Mouse (Mus musculus): Measurements from ENCODE around the gene Trpm3. TPM values are rescaled to one million over a fixed set of nuclear protein-coding genes. Genes with fewer than 3 reads are reported as not detected.

The Trpm3 gene
- total RNA-seq, 2 experiments from 2014 or later: 38.9 to 40.3 TPM

DNA sequence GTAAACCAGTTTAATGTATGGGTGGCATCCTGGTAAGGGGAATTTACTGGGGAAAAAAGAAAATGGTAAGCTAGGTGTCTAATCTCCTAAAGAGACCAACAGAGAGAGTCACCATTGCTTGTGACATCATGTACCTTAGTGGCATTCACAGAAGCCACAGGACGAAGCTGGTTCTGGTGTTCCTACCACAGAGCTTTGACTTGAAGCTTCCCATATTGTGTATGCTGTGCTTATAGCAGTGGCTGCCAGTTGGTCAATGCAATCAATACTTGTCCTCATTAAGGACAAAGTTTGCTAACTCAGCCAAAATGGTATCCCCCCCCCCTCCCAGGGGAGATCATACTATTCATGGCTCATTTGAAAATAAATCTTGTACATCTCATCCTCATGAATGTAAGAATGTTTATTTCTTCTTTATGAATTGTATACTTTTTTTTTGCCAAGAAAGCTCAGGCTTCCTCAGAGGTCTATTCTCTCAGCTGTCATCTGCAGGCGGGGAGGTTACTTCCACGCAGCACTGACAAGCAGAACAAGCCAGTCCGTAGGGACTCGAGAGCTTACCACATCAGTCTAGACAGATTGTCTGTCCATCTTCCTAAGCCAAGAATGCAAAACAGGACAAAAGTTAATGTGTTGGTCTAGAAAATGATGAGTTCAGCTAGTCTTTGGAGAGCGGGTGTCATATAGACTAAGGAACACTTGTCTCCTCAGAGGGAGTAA lies 404.3 kb downstream of the Trpm3 start:
- no peak for DNase-seq (ENCODE audit: extremely low spot score in 1 of 2, low spot score in 2 of 2)
- intact Hi-C loops (cut with DNase I): no loop called here
- Histone ChIP-seq H3K27ac (no peak overlapping the region), H3K4me3 (no peak overlapping the region)
- no peak for TF ChIP-seq CTCF (IDR thresholded peaks at IDR 0.05)

DNA sequence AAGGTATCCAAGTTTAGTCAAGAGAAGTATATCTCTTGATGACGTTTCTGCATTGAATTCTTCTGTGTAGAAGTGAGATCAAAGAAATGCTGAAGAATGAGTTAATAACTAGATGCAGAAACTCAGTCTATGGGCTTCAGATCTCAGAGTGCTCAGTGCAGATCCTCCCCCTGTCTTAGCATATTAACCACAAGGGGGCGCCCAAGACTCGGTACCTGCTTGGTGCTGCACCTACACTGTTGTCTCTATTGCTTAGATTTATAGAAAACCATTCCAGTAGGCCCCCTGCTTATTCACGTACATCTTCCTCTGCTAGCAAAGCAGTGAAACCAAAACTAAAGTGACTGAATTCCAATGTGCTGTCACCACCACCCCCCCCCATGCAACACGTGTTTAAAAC lies 413.3 kb downstream of the Trpm3 start:
- Histone ChIP-seq H3K27ac (no peak overlapping the region), H3K4me3 (no peak overlapping the region)
- intact Hi-C loops (cut with DNase I): loop anchor here (1.0 to 5.0 kb wide), 5 partner anchors 79 to 332 kb away; no protein-coding TSS in a partner anchor
- DNase-seq (ENCODE audit: extremely low spot score in 1 of 2, low spot score in 2 of 2): peak; percentile 65 to 75
- peak; percentile 68 for TF ChIP-seq CTCF (IDR thresholded peaks at IDR 0.05)

DNA sequence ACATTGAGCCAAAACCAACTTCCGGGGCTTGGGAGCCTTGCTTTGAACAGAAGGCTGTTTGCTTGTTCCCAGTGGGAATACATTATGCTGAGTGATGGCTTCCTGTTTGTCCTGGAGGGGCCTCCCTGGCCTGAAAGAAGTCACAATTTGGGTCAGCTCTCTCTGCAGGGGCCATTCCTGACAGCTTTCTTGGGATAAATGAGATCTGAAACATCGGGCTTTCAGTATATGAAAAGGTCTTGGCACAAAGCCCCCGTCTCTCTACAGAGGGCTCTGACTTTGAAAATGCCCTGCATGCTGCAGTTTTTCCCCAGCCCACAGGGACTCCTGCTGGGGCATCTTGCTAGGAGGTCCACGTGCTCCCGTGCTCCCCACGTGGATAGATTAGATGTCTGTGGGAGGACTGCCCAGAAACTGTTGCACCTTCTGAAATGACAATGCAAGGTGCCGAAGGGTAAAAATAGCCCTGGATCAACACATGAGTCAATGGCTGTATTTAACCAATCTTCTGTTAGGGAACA lies 415.6 kb downstream of the Trpm3 start:
- Histone ChIP-seq H3K4me3 (peak overlapping the region; percentile 9; the same call in 1 of the 2 replicates), H3K27ac (peak overlapping the region; percentile 21)
- no peak; the same call in none of the 2 replicates for TF ChIP-seq CTCF (IDR thresholded peaks at IDR 0.05)
- peak; percentile 22 to 43 for DNase-seq (ENCODE audit: extremely low spot score in 1 of 2, low spot score in 2 of 2)
- intact Hi-C loops (cut with DNase I): loop anchor here (1.0 to 5.0 kb wide), 3 partner anchors 29 to 107 kb away; no protein-coding TSS in a partner anchor

DNA sequence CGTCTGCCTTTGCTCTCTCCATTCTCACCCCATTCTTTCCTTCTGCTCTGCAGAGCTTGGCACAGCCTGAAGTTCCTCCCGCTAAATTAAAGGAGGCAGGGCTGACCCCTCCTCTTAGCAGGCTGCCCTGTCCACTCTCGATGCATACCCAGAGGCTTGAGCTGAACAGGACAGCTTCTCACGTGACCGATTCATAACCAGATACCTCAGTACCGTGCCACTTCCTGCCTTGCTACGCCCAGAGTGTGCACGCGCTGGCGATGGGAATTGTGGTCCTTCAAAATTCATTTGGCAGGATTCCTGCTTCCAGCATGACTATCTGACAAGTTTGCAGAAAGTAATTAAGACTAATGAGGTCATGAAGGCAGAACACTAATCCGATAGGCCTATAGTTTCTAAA lies 433.6 kb downstream of the Trpm3 start:
- intact Hi-C loops (cut with DNase I): no loop called here
- no peak for DNase-seq (ENCODE audit: extremely low spot score in 1 of 2, low spot score in 2 of 2)
- no peak overlapping the region for H3K4me3 ChIP-seq
- no peak overlapping the region for H3K27ac ChIP-seq
- no peak for TF ChIP-seq CTCF (IDR thresholded peaks at IDR 0.05)

DNA sequence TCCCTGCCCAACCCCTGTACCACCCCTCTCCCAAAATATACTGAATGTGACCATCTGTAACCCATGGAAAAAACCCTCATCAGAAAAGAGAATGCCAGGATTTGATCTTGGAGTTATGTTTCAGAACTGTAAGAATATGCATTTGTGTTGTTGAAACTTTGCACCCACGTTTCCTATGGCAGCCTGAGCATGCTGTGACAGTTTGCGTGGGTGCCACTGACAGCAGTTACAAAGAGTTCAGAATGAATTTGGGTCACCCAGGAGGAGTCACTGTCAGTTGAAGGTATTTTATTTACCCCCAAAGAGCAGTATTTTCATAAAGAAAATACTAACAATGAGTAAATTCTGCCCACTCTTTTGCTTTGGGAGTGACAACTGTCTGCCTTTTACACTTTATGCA lies 434.0 kb downstream of the Trpm3 start:
- no peak overlapping the region for H3K27ac ChIP-seq
- DNase-seq (ENCODE audit: extremely low spot score in 1 of 2, low spot score in 2 of 2): no peak
- H3K4me3 ChIP-seq: no peak overlapping the region
- intact Hi-C loops (cut with DNase I): no loop called here
- TF ChIP-seq CTCF (IDR thresholded peaks at IDR 0.05): no peak

DNA sequence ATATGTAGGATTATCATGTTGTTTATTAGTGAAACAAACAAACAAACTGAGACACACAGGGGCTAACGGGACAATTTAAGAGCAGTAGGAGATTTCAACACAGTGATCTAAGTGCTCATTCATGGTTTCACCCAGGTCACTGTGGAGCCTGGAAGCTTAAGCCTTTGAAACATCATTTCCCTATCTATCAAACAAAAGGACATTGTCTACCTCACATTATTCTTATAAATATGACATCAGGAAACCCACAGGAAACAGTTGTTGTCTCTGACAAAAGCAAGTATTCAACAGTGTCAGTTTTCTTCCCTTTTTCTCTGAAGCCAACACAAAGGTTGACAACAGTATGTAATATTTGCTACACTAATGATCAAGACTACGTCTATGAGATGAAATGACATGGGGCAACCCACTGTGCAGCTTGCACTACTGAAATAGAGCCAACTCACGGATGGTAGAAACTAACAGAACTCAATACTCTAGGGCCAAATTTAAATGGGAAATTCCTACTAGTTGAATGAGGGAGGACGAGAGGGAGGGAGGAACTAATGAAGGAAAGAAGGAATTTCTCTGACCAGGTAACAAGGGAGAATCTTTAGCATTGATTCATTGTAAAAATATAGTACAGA lies 443.4 kb downstream of the Trpm3 start:
- no peak overlapping the region for H3K4me3 ChIP-seq
- no peak overlapping the region for H3K27ac ChIP-seq
- DNase-seq (ENCODE audit: extremely low spot score in 1 of 2, low spot score in 2 of 2): no peak
- no peak for TF ChIP-seq CTCF (IDR thresholded peaks at IDR 0.05)
- intact Hi-C loops (cut with DNase I): no loop called here

DNA sequence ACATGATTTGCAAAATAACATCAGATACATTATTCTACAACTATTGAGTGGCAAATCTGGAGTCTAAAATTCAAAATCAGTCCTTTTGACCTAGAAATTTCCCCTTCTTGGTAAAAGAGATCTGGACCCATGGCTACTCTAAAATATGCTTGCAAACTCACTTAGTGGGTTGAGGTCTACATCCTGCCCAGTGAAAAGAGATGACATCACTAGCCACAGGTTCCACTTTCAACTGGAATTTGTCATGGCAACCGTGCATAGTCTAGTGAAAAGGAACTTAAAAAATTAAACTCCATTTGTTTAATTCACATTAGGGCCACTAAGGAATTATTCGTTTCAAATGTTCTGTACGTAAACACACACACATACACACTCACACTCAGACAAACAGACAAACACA lies 455.6 kb downstream of the Trpm3 start:
- no peak overlapping the region for H3K4me3 ChIP-seq
- no peak overlapping the region for H3K27ac ChIP-seq
- intact Hi-C loops (cut with DNase I): no loop called here
- TF ChIP-seq CTCF (IDR thresholded peaks at IDR 0.05): no peak
- DNase-seq (ENCODE audit: extremely low spot score in 1 of 2, low spot score in 2 of 2): no peak

DNA sequence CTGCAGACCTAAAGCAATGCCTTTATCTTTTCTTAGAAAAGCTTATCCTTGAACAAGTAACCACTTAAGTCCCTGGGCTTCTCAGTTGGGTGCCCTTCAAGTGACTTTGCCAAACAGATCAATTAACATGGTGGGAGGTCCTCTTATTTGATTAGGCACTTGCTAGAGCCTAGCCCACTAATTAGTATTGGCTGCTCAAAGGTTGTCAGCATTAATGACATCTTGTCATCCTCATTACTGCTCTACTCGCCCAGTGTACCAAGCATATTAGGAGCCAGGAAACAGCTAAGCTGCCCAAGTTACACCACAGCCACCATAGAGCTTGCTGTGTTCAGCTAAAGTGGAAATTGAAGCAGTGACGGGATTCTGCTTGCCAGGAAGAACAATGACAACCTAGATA lies 456.4 kb downstream of the Trpm3 start:
- DNase-seq (ENCODE audit: extremely low spot score in 1 of 2, low spot score in 2 of 2): no peak
- no peak for TF ChIP-seq CTCF (IDR thresholded peaks at IDR 0.05)
- intact Hi-C loops (cut with DNase I): no loop called here
- no peak overlapping the region for H3K4me3 ChIP-seq
- H3K27ac ChIP-seq: no peak overlapping the region

DNA sequence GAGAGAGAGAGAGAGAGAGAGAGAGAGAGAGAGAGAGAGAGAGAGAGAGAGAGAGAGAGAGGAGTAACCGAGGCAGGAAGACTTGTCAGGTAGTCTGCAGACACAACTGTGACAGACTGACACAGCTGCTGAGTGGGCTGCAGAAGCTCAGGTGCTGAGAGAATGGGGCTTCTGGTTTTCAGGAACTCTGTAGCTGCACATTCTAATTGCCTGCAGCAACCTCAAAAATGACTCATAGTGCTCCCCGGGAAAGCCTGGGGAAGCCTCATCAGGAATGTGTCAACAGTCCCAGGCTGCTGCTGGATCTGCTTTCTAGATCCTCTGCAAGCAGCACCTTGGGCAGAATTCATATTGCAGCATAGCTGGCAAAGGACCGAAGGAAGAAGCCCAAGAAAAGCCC lies 457.9 kb downstream of the Trpm3 start:
- no peak for TF ChIP-seq CTCF (IDR thresholded peaks at IDR 0.05)
- Histone ChIP-seq H3K4me3 (no peak overlapping the region), H3K27ac (peak overlapping the region; percentile 59)
- intact Hi-C loops (cut with DNase I): no loop called here
- DNase-seq (ENCODE audit: extremely low spot score in 1 of 2, low spot score in 2 of 2): peak; percentile 37 to 70

DNA sequence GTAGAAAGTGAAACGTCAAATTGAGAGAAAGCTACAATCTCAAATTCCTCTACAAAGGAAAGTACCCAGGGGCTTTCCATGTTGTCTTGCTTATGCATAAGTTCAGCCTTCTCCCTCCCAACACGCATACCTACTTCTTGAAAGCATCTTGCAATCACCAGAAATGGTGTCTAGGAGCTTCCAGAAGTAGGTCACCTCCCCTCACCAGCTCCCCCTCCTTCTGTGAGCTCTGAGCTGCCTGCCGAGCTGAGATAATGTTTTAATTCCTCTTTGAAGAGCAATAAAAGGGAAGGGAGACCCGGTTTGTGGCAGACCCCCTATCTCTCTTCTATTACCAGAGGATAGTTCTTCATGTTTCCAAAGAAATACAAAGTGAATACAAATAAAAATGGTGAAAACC lies 465.5 kb downstream of the Trpm3 start:
- TF ChIP-seq CTCF (IDR thresholded peaks at IDR 0.05): no peak
- Histone ChIP-seq H3K4me3 (peak overlapping the region; percentile 9; the same call in 1 of the 2 replicates), H3K27ac (peak overlapping the region; percentile 53)
- intact Hi-C loops (cut with DNase I): no loop called here
- peak; percentile 17 to 18 for DNase-seq (ENCODE audit: extremely low spot score in 1 of 2, low spot score in 2 of 2)

DNA sequence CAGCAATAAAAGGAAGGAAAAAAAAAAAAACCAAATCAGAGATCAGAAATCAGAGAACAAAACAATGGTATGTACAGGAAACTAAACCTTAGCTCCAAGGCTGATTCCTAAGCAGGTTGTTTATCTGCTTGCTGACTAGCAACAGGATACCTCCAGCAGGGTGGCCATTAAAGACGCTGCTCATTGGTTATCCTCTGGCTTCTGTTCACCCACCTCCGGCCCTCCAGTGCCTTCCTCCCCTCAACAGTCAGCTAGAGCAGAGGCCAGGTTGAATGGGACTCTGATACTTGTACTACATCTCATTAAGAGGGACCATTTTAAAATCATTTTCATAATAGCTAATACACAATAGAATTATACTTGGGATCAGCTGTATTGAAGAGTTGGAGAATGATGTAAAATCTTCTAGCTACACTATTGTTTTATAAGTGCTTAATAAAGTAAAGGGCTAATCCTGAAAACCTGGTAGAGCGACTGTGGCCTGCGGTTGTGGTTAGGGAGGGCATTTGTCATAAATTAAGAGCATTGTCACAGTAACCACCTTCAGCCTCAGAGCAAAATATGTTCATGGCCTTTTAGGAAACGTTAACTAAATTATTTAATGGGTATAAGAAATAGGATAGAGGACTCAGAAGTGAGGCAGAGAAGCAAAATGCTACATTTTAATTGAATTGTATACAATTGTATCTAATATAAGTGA lies 469.3 kb downstream of the Trpm3 start:
- no peak overlapping the region for H3K4me3 ChIP-seq
- intact Hi-C loops (cut with DNase I): no loop called here
- DNase-seq (ENCODE audit: extremely low spot score in 1 of 2, low spot score in 2 of 2): no peak
- no peak for TF ChIP-seq CTCF (IDR thresholded peaks at IDR 0.05)
- H3K27ac ChIP-seq: no peak overlapping the region

DNA sequence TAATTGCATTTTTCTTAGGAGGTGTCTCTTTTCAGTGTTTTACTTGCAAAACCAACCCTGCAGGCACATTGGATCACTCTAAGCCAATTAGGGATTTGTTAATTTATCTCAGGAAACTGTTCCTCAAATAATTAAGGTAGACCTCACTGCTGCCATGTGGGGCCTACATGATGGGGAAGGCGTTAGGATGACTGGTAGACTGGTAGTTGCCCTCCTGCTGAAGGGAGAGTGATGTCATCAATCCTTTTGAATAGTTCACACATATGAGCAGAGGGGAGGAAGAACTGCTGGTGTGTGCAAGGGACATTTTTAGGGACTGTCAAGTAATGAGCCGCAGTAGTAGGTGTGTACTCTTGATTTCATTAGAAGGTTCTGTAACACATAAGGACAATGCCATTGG lies 472.8 kb downstream of the Trpm3 start:
- intact Hi-C loops (cut with DNase I): no loop called here
- DNase-seq (ENCODE audit: extremely low spot score in 1 of 2, low spot score in 2 of 2): no peak
- Histone ChIP-seq H3K4me3 (no peak overlapping the region), H3K27ac (no peak overlapping the region)
- TF ChIP-seq CTCF (IDR thresholded peaks at IDR 0.05): no peak

Measured in left cerebral cortex, adult 2 months (tissue).